7 mouse cellular contexts compared by ENCODE assay signal in the genomic region with DNA sequence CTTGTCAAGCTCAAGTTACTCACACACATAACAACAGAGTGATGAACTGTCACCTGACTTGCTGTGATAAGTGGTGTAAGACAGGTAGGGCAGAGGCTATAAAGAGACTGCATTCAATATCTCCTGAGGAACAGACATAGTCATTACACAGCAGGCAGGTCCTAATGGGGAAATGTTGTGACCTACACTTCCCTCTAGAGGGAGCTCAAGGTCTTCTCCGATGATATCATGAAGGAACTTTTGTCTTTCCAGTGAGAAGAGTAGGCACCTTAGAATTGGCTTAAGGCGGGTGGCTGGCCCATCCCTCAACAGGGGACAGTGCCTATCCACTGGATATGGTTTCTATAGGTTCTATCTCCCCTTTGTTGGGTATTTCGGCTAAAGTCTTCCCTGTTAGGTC. TPM values are rescaled to one million over a fixed set of nuclear protein-coding genes. Genes with fewer than 3 reads are reported as not detected.
DNase-seq lines count a peak whose midpoint lies in the region; ATAC-seq lines count a peak whose summit lies in the region.

No protein-coding gene starts in this region.

- peak; percentile 73 for ATAC-seq in forebrain, embryonic 14.5 days
- peak; percentile 83 for ATAC-seq in hindbrain, embryonic 13.5 days (ENCODE audit: low FRiP score)
- peak; percentile 69; the same call in 1 of the 2 replicates for ATAC-seq in lung, embryonic 15.5 days (ENCODE audit: borderline replicate concordance, extremely low read depth, low FRiP score, low TSS enrichment)

- no peaks in the 10 kb centered on the region for H3K36me3 ChIP-seq in forebrain, embryonic 14.5 days (ENCODE audit: control insufficient read depth, insufficient read depth, low read length)
- H3K36me3 ChIP-seq in hindbrain, embryonic 13.5 days: no peaks in the 10 kb centered on the region
- no peaks in the 10 kb centered on the region for H3K36me3 ChIP-seq in lung, embryonic 15.5 days

- no peaks in the 10 kb centered on the region for H3K9me3 ChIP-seq in forebrain, embryonic 14.5 days (replicated peaks; ENCODE audit: control insufficient read depth, low read length)
- H3K9me3 ChIP-seq in hindbrain, embryonic 13.5 days: no peaks in the 10 kb centered on the region
- H3K9me3 ChIP-seq in lung, embryonic 15.5 days: no peaks in the 10 kb centered on the region

- no peak overlapping the region for H3K27ac ChIP-seq in forebrain, embryonic 14.5 days (ENCODE audit: low read depth, low read length)
- H3K27ac ChIP-seq in hindbrain, embryonic 13.5 days: no peak overlapping the region
- H3K27ac ChIP-seq in lung, embryonic 15.5 days: no peak overlapping the region

- H3K4me2 ChIP-seq in forebrain, embryonic 14.5 days (ENCODE audit: low read length): no peak overlapping the region
- no peak overlapping the region for H3K4me2 ChIP-seq in hindbrain, embryonic 13.5 days
- H3K4me2 ChIP-seq in lung, embryonic 15.5 days: no peak overlapping the region

- DNase-seq in Muller cell, postnatal 12 days (ENCODE audit: inconsistent ontology term): peak; percentile 45
- DNase-seq in c-Kit-positive CD71-positive TER-119-positive erythroid progenitor cells, embryonic 14.5 days (ENCODE audit: low spot score): peak; percentile 73
- peak; percentile 91 for DNase-seq in forebrain, embryonic 14.5 days (ENCODE audit: low spot score)
- peak; percentile 77 for DNase-seq in layer of hippocampus, adult 9-11 months
- peak; percentile 84 for DNase-seq in retina, postnatal 1 day

- no peaks in the 10 kb centered on the region for H3K4me1 ChIP-seq in forebrain, embryonic 14.5 days (ENCODE audit: control insufficient read depth, insufficient read depth, low read length)
- H3K4me1 ChIP-seq in hindbrain, embryonic 13.5 days (replicated peaks): no peaks in the 10 kb centered on the region
- no peaks in the 10 kb centered on the region for H3K4me1 ChIP-seq in lung, embryonic 15.5 days

- WGBS in forebrain, embryonic 14.5 days: 19% methylated on average over 3 of the region's 3 CpGs
- WGBS in hindbrain, embryonic 13.5 days: 39% methylated on average over 3 of the region's 3 CpGs
- 25% methylated on average over 3 of the region's 3 CpGs for WGBS in lung, embryonic 15.5 days

- no peak overlapping the region for H3K9ac ChIP-seq in forebrain, embryonic 14.5 days (ENCODE audit: low read length)
- H3K9ac ChIP-seq in hindbrain, embryonic 13.5 days: no peak overlapping the region
- H3K9ac ChIP-seq in lung, embryonic 15.5 days: no peak overlapping the region

- no peaks in the 10 kb centered on the region for H3K27me3 ChIP-seq in forebrain, embryonic 14.5 days (replicated peaks; ENCODE audit: control insufficient read depth, insufficient read depth, low read length)
- no peaks in the 10 kb centered on the region for H3K27me3 ChIP-seq in hindbrain, embryonic 13.5 days
- H3K27me3 ChIP-seq in lung, embryonic 15.5 days: no peaks in the 10 kb centered on the region

- no peak overlapping the region for H3K4me3 ChIP-seq in forebrain, embryonic 14.5 days (ENCODE audit: low read depth, low read length)
- no peak overlapping the region for H3K4me3 ChIP-seq in hindbrain, embryonic 13.5 days
- H3K4me3 ChIP-seq in lung, embryonic 15.5 days: no peak overlapping the region

RNA-seq across cellular contexts. Expression of a gene that starts 18.3 kb away (rescaled TPM):
- polyA plus RNA-seq in forebrain, embryonic 14.5 days (2014; fragmentation: Nextera tagmentation; extraction: Ambion mirVana): 0.15 and 0.27 TPM in 2 replicates
- 0.19 TPM in 1 of 2 replicates, not detected in the other for polyA plus RNA-seq in hindbrain, embryonic 13.5 days (2015; fragmentation: Nextera tagmentation; extraction: Ambion mirVana)
- polyA plus RNA-seq in lung, embryonic 15.5 days (2015; fragmentation: Nextera tagmentation; extraction: Ambion mirVana): 1.1 and 2.0 TPM in 2 replicates

RNA-seq across cellular contexts. Expression of a gene that starts 30.1 kb away (rescaled TPM):
- polyA plus RNA-seq in forebrain, embryonic 14.5 days (2014; fragmentation: Nextera tagmentation; extraction: Ambion mirVana): 53.6 and 61.1 TPM in 2 replicates
- 62.7 and 67.1 TPM in 2 replicates for polyA plus RNA-seq in hindbrain, embryonic 13.5 days (2015; fragmentation: Nextera tagmentation; extraction: Ambion mirVana)
- 24.2 and 25.3 TPM in 2 replicates for polyA plus RNA-seq in lung, embryonic 15.5 days (2015; fragmentation: Nextera tagmentation; extraction: Ambion mirVana)

RNA-seq across cellular contexts. Expression of a gene that starts 46.6 kb away (rescaled TPM):
- polyA plus RNA-seq in forebrain, embryonic 14.5 days (2014; fragmentation: Nextera tagmentation; extraction: Ambion mirVana): 14.4 and 18.3 TPM in 2 replicates
- polyA plus RNA-seq in hindbrain, embryonic 13.5 days (2015; fragmentation: Nextera tagmentation; extraction: Ambion mirVana): 13.5 and 13.7 TPM in 2 replicates
- polyA plus RNA-seq in lung, embryonic 15.5 days (2015; fragmentation: Nextera tagmentation; extraction: Ambion mirVana): 9.0 and 9.8 TPM in 2 replicates

RNA-seq across cellular contexts. Expression of a gene that starts 46.7 kb away (rescaled TPM):
- polyA plus RNA-seq in forebrain, embryonic 14.5 days (2014; fragmentation: Nextera tagmentation; extraction: Ambion mirVana): 81.0 and 91.9 TPM in 2 replicates
- polyA plus RNA-seq in hindbrain, embryonic 13.5 days (2015; fragmentation: Nextera tagmentation; extraction: Ambion mirVana): 76.9 and 78.8 TPM in 2 replicates
- polyA plus RNA-seq in lung, embryonic 15.5 days (2015; fragmentation: Nextera tagmentation; extraction: Ambion mirVana): 69.2 and 69.3 TPM in 2 replicates
